Mouse (Mus musculus) cerebellum, postnatal 14 days (tissue): ENCODE measurements around the gene Fgf14.
"Not testable (repeated sequence)": the region's sequence is repeated elsewhere in the genome, so short reads cannot be mapped to it uniquely, and the experiment has no call there.

Experiments
- DNase-seq, 2 experiments: peaks; one replicate each; pipeline ENCODE4 v3.0.0; 2021; ENCODE audit warnings: mixed read lengths in 2 of 2

Gene Fgf14

GRCm38 (mm10) chr14:124191913-124192814, 484.8 kb downstream of the Fgf14 start:
- DNase-seq = peak; percentile 75

GRCm38 (mm10) chr14:124180265-124180664, 496.7 kb downstream of the Fgf14 start:
- no peak for DNase-seq

- DNase-seq = no peak
These were observed 502.8 kb downstream of the Fgf14 start for GRCm38 (mm10) chr14:124174111-124174510.

GRCm38 (mm10) chr14:124163618-124164185, 513.2 kb downstream of the Fgf14 start:
- DNase-seq = no peak

GRCm38 (mm10) chr14:124147378-124147777, 529.5 kb downstream of the Fgf14 start:
- no peak for DNase-seq

GRCm38 (mm10) chr14:124107205-124107873, 569.6 kb downstream of the Fgf14 start:
- no peak for DNase-seq

GRCm38 (mm10) chr14:124083126-124083525, 593.8 kb downstream of the Fgf14 start:
- DNase-seq = no peak

- peak; percentile 72 to 89 for DNase-seq
These were observed 632.9 kb downstream of the Fgf14 start for GRCm38 (mm10) chr14:124044016-124044415.

- DNase-seq = peak; percentile 63 to 69
These were observed 636.3 kb downstream of the Fgf14 start for GRCm38 (mm10) chr14:124040651-124041050.

- peak; percentile 41 to 54 for DNase-seq
These were observed 639.5 kb downstream of the Fgf14 start for GRCm38 (mm10) chr14:124037434-124037833.

- DNase-seq = no peak
These were observed 640.2 kb downstream of the Fgf14 start for GRCm38 (mm10) chr14:124036575-124037205.

GRCm38 (mm10) chr14:124033302-124033701, 643.6 kb downstream of the Fgf14 start:
- not testable (repeated sequence) for DNase-seq

- peak in 1 of 2 experiments; percentile 43 for DNase-seq
These were observed 648.8 kb downstream of the Fgf14 start for GRCm38 (mm10) chr14:124027886-124028670.

GRCm38 (mm10) chr14:123990591-123991195, 686.2 kb downstream of the Fgf14 start:
- no peak for DNase-seq

- DNase-seq = peak in 1 of 2 experiments; percentile 48
These were observed 708.9 kb downstream of the Fgf14 start for GRCm38 (mm10) chr14:123967996-123968395.

GRCm38 (mm10) chr14:123966531-123966930, 710.4 kb downstream of the Fgf14 start:
- peak; percentile 52 to 70 for DNase-seq
